Mouse (Mus musculus): ENCODE results near the gene Cacna2d2.
A peak's percentile ranks its signal among the peaks of the same experiment; 100 is the strongest.

Gene Cacna2d2

DNA sequence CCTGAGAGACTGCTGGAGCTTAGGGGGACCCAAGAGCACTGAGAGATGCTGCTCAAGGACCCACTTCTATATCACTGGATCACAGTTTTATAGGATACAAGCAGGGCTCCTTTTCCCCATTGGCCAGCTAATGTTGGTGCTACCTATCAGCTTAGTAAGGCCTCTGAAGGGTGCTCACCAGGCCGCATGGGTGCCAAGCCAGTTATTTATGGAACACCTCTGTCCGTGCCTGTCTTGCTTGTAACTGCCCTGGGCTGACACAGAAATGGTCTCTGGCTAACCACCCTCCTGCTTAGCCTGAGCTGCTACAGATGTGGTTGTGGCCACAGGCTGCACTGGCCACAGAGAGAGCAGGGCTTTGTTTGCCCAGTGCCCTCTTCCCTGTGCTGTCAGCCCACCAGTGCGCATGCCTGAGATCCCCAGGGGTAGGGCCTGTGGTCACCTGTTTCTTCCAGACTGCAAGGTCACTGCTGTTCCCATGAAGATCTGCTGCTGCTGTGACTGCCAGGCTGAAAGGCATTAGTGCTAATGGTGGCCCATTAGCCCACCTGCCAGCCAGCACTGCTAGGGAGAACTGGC, 101.4 kb downstream of the Cacna2d2 start:
- ATAC-seq (ENCODE audit: low TSS enrichment): no peak

GRCm38 (mm10) chr9:107502131-107502846, 102.9 kb downstream of the Cacna2d2 start:
- no peak for ATAC-seq (ENCODE audit: low TSS enrichment)

DNA sequence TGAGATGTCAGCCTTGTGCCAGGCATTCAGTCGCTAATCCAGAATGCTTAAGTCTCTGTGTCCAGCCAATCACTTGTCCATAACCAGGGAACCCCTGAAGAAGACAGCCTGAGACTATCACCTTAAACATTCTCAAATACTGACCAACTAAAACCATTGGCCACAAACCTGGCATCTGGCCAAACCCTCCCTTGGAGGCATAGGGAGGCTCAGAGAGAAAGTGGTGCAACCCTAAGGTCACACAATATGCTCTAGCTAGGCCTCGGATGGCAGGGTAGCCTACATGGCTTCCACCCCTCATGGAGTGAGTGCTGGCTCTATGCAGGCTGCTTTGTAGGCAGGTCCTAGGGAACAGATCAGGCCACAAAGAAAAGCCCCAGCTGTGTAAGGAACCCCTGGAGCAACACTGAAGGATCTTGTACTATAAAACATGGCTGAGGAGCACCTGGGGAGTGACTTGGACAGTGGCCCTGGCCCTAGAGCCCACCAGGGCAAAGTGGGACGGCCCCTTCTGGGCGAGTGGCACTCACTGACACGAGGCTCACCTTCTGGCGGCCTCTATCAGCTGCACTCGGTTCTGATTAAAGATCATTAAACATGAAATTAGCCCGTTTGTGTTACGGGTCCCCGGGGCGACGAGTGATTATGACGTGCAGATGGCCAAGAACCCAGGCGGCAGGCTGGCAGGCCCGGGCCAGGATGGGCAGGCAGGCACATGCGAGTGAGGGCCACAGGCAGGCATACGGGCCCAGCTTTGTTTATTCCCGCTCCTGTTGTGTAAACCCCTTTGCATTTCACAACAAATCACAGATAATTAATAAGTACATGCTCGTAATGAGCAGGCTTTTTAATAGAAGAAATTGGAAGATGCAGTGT, 105.5 kb downstream of the Cacna2d2 start:
- ATAC-seq (ENCODE audit: low TSS enrichment): no peak

DNA sequence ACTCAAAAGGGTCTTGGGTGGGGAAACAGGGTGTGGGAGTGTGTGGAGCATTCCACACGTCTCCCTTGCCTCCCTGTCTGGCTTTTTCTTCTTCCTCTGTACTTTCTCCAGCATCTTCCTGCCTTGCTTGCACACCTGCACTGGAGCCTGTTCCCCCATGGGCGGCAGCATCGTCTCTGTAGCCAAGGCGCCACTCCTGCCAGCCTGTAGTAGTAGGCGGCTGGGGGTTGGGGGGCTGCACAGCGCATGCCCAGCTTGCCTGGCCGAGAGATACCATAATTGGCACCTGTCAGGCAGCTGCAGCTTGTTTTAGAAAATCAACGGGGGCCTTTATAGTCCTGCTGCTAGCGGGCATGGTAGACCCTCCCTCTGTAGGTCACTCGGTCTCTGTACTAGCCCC, 108.9 kb downstream of the Cacna2d2 start:
- ATAC-seq (ENCODE audit: low TSS enrichment): peak; percentile 72

- ATAC-seq (ENCODE audit: low TSS enrichment): no peak
These were observed 111.1 kb downstream of the Cacna2d2 start for GRCm38 (mm10) chr9:107510384-107511100.

DNA sequence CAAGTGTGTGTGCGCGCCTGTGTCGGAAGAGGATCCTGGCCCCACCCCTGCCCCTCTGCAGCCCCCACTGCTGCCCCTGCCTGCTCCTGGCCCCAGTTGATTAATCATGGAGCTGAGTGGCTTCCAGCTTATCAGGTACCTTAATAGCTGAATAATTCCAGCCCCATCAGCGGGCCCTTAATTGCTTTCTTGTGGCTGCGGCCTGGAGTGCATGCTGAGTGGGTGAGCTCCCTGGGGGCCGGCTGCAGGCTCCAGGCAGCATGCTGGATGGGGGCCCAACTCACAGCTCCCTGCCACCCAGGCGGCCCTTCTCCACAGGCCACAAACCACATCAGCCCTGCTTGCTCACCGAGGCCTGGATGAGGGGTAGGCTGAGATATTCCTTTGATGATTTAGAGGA, 112.0 kb downstream of the Cacna2d2 start:
- ATAC-seq (ENCODE audit: low TSS enrichment): no peak

DNA sequence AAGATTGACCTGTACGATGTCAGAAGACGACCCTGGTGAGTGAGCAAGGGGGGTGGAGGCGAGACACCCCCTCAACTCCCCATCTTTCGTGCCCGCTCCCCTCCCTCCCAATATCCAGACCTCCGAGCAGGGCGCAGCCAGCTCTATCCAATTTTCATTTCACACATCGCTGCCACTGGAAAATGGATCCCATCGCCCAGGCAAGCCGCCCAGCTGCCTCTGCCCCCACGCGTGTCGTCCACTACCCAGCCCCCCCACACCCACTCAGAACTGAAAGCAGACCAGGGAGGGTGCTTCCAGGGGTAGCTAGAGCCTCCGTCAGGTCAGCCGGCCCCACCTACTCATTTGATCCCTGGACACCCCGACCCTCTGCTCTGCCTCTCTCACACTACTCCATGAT, 112.9 kb downstream of the Cacna2d2 start:
- no peak for ATAC-seq (ENCODE audit: low TSS enrichment)

- peak; percentile 82 for ATAC-seq (ENCODE audit: low TSS enrichment)
These were observed 115.0 kb downstream of the Cacna2d2 start for GRCm38 (mm10) chr9:107514303-107514955.

DNA sequence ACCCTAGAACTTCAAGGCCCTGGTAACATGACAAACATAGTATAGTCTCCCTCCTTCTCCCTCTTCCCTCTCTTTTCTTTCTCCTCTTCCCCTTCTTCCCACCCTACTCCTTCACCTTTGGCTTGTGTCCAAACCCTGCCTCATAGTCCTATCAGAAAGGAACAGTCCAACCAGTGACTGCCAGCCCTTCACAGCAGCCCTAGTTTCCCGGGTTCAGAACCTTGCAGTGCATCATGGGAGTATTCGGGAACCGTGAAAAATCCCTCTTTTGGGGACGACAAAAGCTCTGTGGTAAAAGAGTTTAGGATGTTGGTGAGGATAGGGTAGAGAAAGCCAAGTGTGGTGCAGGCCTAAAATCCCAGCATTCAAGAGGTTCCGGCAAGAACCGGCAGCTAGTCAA, 120.9 kb downstream of the Cacna2d2 start:
- ATAC-seq (ENCODE audit: low TSS enrichment): no peak

GRCm38 (mm10) chr9:107521190-107521589, 121.8 kb downstream of the Cacna2d2 start:
- no peak for ATAC-seq (ENCODE audit: low TSS enrichment)

DNA sequence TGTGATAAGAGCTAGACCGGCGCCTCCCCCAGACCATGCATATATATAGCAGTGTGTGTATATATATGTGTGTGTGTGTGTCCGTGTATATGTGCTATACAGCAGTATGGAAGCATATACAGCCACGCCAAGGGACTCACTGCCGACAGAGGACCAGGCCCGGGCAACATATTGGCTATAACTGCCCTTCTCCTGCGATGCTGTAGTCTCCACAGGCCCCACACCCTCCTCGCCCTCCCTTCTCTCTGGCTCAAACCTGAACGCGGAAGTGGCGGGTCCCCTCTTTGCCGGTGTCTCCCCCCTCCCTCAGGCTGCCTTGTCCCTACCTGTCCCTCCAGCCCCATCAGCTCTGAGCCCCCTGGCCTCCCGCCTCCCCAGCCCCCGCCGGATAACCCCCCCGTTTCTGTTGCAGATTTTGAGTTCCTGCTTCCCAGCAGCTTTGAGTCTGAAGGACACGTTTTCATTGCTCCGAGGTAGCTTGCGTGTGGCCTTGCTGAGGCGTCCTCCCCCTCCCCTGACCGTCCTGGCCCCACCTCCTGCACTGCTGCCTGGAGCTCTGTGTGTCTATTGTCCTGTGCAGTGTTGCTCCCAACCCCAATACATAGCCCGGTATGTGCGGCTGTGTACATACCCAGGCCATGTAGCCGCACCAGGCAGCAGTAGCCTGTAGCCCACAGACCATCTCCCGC, 122.4 kb downstream of the Cacna2d2 start:
- ATAC-seq (ENCODE audit: low TSS enrichment): 0 out of 2 replicates have a peak, but pooled peaks have one; percentile 47

- ATAC-seq (ENCODE audit: low TSS enrichment): no peak
These were observed 122.9 kb downstream of the Cacna2d2 start for GRCm38 (mm10) chr9:107522400-107522711.

DNA sequence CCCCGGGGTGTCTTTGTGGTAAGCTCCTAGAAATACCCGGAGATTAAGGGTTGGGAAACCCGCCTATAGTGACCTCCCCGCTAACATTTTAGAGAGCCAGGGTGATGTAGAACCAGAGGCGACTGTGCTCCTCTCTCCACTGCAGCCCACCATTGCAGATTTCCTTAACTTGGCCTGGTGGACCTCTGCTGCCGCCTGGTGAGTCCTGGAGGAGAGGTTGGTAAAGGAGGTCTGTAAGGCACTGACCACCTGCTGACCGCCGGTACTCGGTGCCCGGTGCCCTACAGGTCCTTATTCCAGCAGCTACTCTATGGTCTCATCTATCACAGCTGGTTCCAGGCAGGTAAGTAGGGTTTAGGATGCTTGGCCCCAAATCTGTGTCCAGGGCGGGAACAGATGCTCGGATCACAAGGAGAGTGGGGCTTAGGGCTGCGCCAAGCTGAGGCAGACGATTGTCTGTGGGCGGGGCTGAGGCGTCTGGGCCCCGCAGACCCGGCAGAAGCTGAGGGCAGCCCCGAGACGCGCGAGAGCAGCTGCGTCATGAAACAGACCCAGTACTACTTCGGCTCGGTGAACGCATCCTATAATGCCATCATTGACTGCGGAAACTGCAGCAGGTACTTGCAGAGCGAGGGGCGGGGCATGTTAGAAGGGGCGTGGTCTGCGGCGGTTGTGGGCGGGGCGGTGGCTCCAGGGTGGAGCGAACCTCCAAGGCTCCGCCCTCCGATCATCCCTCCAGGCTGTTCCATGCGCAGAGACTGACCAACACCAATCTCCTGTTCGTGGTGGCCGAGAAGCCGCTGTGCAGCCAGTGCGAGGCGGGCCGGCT, 127.0 kb downstream of the Cacna2d2 start:
- ATAC-seq (ENCODE audit: low TSS enrichment): peak; percentile 70

GRCm38 (mm10) chr9:107533791-107534407, 134.5 kb downstream of the Cacna2d2 start, which contains the start of gene Tmem115:
Gene Tmem115 (plus strand): TSS chr9:107533945.
- peak; percentile 97 for ATAC-seq (ENCODE audit: low TSS enrichment)

DNA sequence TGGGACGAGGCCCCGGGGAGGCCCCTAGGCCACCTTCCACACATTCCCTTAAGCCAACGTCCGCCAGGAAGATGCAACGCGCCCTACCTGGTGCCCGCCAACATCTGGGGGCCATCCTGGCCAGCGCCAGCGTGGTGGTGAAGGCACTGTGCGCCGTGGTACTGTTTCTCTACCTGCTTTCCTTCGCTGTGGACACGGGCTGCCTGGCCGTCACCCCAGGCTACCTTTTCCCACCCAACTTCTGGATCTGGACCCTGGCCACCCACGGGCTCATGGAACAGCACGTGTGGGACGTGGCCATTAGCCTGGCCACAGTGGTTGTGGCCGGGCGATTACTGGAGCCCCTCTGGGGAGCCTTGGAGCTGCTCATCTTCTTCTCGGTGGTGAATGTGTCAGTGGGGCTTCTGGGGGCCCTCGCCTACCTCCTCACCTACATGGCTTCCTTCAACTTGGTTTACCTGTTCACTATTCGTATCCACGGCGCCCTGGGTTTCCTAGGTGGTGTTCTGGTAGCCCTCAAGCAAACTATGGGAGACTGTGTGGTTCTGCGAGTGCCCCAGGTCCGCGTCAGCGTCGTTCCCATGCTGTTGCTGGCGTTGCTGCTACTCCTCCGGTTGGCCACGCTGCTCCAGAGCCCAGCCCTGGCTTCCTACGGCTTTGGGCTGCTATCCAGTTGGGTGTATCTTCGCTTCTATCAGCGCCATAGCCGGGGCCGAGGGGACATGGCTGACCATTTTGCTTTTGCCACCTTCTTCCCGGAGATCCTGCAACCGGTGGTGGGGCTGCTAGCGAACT, 135.2 kb downstream of the Cacna2d2 start:
- no peak for ATAC-seq (ENCODE audit: low TSS enrichment)

- ATAC-seq (ENCODE audit: low TSS enrichment): no peak
These were observed 138.8 kb downstream of the Cacna2d2 start for GRCm38 (mm10) chr9:107538231-107538630.

GRCm38 (mm10) chr9:107538711-107539110, 139.3 kb downstream of the Cacna2d2 start:
- ATAC-seq (ENCODE audit: low TSS enrichment): no peak

DNA sequence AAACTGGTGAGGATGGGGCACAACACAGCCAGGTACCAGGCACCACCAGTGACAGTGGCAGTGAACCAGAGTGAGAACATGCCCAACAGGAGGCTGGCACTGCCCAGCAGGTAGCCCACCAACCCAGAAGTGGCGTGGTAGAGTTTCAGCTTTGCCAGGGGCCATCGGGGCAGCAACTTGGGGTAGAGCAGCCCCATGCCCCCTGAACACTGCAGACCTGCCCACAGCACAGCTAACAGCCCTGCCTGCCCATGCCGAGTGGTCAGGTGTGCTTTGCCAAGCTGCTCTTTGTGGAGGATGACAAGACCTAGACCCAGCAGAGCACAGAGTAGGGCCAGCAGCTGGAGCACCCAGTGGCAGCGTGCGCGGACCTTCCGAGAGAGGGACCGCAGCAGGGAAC, 140.5 kb downstream of the Cacna2d2 start:
- no peak for ATAC-seq (ENCODE audit: low TSS enrichment)

DNA sequence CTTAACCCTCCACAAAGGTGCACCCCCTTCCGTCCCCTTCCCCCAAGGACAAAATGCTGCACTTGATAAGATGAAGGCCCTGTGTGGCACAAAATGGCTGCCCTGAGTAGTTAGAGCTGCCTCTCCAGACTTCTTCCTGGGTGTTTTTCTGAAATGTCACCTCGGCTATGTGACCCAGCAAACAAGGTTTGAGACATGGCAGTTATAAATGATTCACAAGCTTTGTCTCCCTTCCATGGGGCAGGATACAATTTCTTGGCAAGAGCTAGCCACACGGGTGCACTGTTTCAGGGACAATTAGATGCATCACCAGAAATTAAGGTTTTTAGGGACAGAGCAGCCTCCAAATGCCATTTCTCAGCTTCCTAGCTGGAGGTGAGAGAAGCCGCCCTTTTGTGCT, 141.0 kb downstream of the Cacna2d2 start:
- no peak for ATAC-seq (ENCODE audit: low TSS enrichment)
